Mouse (Mus musculus): ENCODE results near the gene Galm.

DNA sequence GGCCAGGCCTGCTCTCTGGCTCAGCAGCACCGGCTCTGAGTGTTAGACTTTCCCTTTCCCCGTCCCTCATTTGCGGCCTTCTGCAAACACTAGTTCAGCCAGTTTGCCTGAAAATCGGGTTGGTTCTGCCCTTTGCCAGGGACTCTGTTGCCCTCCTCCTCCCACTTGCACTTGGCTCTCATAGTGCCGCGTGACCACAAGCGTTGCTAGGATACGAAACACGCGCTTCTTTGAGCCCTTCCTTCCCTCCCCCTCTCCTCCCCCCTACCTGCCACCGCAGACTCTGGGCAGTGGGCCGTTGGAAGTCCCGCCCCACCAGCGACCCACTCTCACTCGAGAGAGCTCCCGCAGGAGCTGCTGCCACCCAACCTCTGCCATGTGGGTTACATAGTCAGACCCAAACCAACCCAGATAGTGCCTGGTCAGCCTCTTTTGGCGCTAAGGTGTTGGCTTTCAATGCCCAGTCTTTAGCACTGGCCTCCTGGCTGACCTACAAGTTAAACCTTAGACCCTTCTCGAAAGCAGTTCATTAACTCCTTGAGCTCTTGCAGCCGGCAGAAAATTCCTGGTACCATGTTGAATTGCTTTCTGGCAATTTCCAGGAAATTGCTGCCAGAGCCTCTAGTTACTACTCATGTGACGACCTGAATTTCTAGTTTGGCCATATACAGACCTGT, 31.1 kb upstream of the Galm start:
- TF ChIP-seq CTCF (IDR thresholded peaks at IDR 0.05; ENCODE audit: low read depth) (no peak), EP300 (IDR thresholded peaks at IDR 0.05; ENCODE audit: low read depth) (no peak)

Measured in heart, postnatal 0 days (tissue).